Mouse (Mus musculus) heart, postnatal 36 days (tissue): ENCODE measurements around the gene Dnajc5. TPM values are rescaled to one million over a fixed set of nuclear protein-coding genes. Genes with fewer than 3 reads are reported as not detected.

Experiments
- DNase-seq, 2 experiments: peaks; one replicate each; pipeline ENCODE4 v3.0.0; 2021 to 2022
- intact Hi-C: fragments of 180-260 bp; cut with DNase I; formaldehyde crosslinking; loops from one replicate; pipeline ENCODE4 v1.15.1; 2025
- total RNA-seq, 2 experiments: library from RNA; stranded (reverse); gene quantifications; 2 replicates each; pipeline ENCODE4 v1.2.3; 2021

Gene Dnajc5
- total RNA-seq, 2 experiments from 2014 or later: 58.4 to 68.6 TPM

- no peak for DNase-seq
- intact Hi-C loops: loop anchor here (5.0 kb wide), 1 partner anchor 192 kb away; no protein-coding TSS in a partner anchor
Observed at GRCm38 (mm10) chr2:181584411-181584942, 64.2 kb downstream of the Dnajc5 start, which contains the start of gene Uckl1. TSS of gene Uckl1 (minus strand) at chr2:181584892.

GRCm38 (mm10) chr2:181585506-181585905 is 65.2 kb downstream of the Dnajc5 start:
- intact Hi-C loops: no loop called here
- no peak for DNase-seq

GRCm38 (mm10) chr2:181586124-181586523 is 65.8 kb downstream of the Dnajc5 start:
- intact Hi-C loops: no loop called here
- DNase-seq: no peak

GRCm38 (mm10) chr2:181587796-181588195 is 67.5 kb downstream of the Dnajc5 start:
- intact Hi-C loops: no loop called here
- DNase-seq: no peak

GRCm38 (mm10) chr2:181588229-181588780 is 68.0 kb downstream of the Dnajc5 start:
- intact Hi-C loops: no loop called here

GRCm38 (mm10) chr2:181589011-181589731 is 68.9 kb downstream of the Dnajc5 start:
- DNase-seq: no peak
- intact Hi-C loops: no loop called here

More at GRCm38 (mm10) chr2:181588229-181588780, 68.0 kb downstream of the Dnajc5 start:
- no peak for DNase-seq

GRCm38 (mm10) chr2:181589732-181590105 is 69.4 kb downstream of the Dnajc5 start:
- no peak for DNase-seq
- intact Hi-C loops: no loop called here

GRCm38 (mm10) chr2:181590471-181590870 is 70.2 kb downstream of the Dnajc5 start:
- intact Hi-C loops: no loop called here
- DNase-seq: no peak

- intact Hi-C loops: no loop called here
- no peak for DNase-seq
Observed at GRCm38 (mm10) chr2:181591528-181592085, 71.3 kb downstream of the Dnajc5 start, which contains the start of gene Prpf6. TSS of gene Prpf6 (plus strand) at chr2:181591868.

GRCm38 (mm10) chr2:181592231-181593041 is 72.2 kb downstream of the Dnajc5 start, which contains the start of gene Zfp512b:
TSS of gene Zfp512b (minus strand) at chr2:181592803.
- intact Hi-C loops: no loop called here
- DNase-seq: peak; percentile 50 to 68

- no peak for DNase-seq
- intact Hi-C loops: no loop called here
Observed at GRCm38 (mm10) chr2:181593042-181593421, 72.7 kb downstream of the Dnajc5 start.

- intact Hi-C loops: no loop called here
- no peak for DNase-seq
Observed at GRCm38 (mm10) chr2:181593937-181594336, 73.7 kb downstream of the Dnajc5 start.

- no peak for DNase-seq
- intact Hi-C loops: loop anchor here (5.0 kb wide), 1 partner anchor 408 kb away; the partner anchor contains the start of gene Ppdpf
Observed at GRCm38 (mm10) chr2:181594946-181595696, 74.8 kb downstream of the Dnajc5 start.

- DNase-seq: no peak
- intact Hi-C loops: loop anchor here (5.0 kb wide), 1 partner anchor 409 kb away; the partner anchor contains the start of gene Ppdpf
Observed at GRCm38 (mm10) chr2:181596221-181596960, 76.1 kb downstream of the Dnajc5 start.

GRCm38 (mm10) chr2:181597378-181598061 is 77.2 kb downstream of the Dnajc5 start:
- no peak for DNase-seq
- intact Hi-C loops: loop anchor here (5.0 kb wide), 1 partner anchor 410 kb away; the partner anchor contains the start of gene Ppdpf

GRCm38 (mm10) chr2:181598454-181599351 is 78.4 kb downstream of the Dnajc5 start, which contains the start of gene Samd10:
TSS of gene Samd10 (minus strand) at chr2:181599212.
- intact Hi-C loops: loop anchor here (5.0 kb wide), 1 partner anchor 411 kb away; the partner anchor contains the start of gene Ppdpf
- DNase-seq: peak; percentile 55 to 57

- intact Hi-C loops: no loop called here
- no peak for DNase-seq
Observed at GRCm38 (mm10) chr2:181600226-181600758, 80.0 kb downstream of the Dnajc5 start.
